In genomic region chr9:42271456-42271855, GRCm38 (mm10) we compare ENCODE assay signal across 9 mouse cellular contexts.
"Had no signal": no experiment of that assay in that cellular context is flagged by ENCODE, and none has a peak within 500 bp of the region (broad histone marks: within the 10 kb centered on the region; RNA-seq: fewer than 3 reads in every experiment).

No protein-coding gene starts in this region.

- ATAC-seq: midbrain, embryonic 13.5 days had no signal

- H3K9ac ChIP-seq: limb, embryonic 13.5 days; liver, embryonic 14.5 days; lung, embryonic 15.5 days; midbrain, embryonic 13.5 days had no signal

- H3K27ac ChIP-seq: limb, embryonic 13.5 days; liver, embryonic 14.5 days; lung, embryonic 15.5 days; midbrain, embryonic 13.5 days; stomach, postnatal 0 days had no signal

- H3K4me1 ChIP-seq: limb, embryonic 13.5 days; lung, embryonic 15.5 days; midbrain, embryonic 13.5 days had no signal

- H3K9me3 ChIP-seq: limb, embryonic 13.5 days; lung, embryonic 15.5 days; midbrain, embryonic 13.5 days had no signal

- H3K4me2 ChIP-seq: limb, embryonic 13.5 days; lung, embryonic 15.5 days; midbrain, embryonic 13.5 days had no signal

- H3K27me3 ChIP-seq: limb, embryonic 13.5 days; lung, embryonic 15.5 days; midbrain, embryonic 13.5 days had no signal

- H3K36me3 ChIP-seq: limb, embryonic 13.5 days; lung, embryonic 15.5 days; midbrain, embryonic 13.5 days had no signal

- H3K4me3 ChIP-seq: limb, embryonic 13.5 days; lung, embryonic 15.5 days; midbrain, embryonic 13.5 days had no signal

- DNase-seq: kidney, adult 11 months; left cerebral cortex, postnatal 4 days; right cerebral cortex, adult 18-20 months; right cerebral cortex, postnatal 25 days had no signal
